Mouse (Mus musculus) spleen, adult 18-20 months (tissue): ENCODE data around the gene Aacs.

ENCODE experiments used
- DNase-seq, 2 experiments: peaks; one replicate each; pipeline ENCODE4 v3.0.0; 2022; ENCODE audit warnings: mixed read lengths in 2 of 2

Aacs gene

GRCm38 (mm10) chr5:125495655-125496054 is 20.0 kb downstream of the Aacs start:
- no peak for DNase-seq

DNA sequence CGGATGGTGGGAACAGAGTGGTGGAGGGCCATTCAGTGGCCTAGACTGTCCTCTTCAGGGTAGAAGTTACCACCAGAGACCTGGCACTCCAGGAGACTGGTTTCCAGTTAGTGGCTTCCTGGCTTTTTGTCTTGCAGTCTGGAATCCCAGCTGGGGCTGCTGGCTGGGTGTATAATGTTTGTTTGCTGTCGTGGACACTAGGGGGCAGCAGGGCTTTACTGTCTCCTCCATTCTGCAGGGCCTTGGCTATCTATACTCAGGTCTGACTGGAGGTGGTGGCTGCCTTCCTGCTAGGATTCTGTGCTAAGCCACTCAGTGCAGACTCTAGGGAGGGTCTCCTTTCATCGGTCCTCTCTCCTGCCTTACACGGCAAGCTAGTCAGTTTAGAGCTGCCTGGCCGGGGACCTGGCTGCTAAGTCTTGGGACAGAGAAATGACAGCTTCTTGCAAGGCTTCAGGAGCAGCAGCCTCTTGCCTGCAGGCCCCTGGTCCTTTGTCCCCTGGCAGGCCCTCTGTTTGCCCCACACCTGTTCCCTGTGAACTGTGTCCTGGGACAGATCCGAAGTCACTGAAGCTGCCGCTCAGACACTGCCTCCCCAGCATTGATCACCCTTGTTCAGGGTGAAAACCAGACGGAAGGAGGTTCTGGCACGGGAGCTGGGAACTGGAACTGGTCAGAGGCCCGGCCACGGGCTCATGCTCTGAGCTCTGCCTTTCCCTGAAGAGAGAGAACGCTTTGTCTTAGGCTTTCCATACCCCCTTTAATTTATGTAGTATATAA is 22.4 kb downstream of the Aacs start:
- peak in 1 of 2 experiments; percentile 57 for DNase-seq

GRCm38 (mm10) chr5:125501505-125501904 is 25.9 kb downstream of the Aacs start:
- DNase-seq: no peak

DNA sequence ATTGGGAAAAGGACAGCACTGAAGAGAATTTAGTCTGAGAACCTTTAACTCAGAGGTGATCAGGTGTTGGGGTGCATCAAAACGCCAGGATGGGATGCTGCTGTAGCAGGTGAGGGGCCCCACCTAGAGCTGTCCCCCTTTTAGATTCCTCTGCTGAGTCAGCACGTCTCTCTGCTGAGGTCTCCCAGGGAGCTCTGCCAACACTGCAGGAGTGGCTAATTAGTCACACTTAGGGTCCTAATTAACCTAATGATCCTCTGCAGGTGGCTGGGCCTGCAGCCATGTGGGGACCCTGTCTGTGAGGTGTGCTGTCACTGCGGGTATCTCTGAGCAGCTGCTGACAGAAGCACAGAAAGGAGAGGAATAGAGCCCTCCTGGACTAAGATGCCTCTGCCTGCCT is 26.6 kb downstream of the Aacs start:
- no peak for DNase-seq

DNA sequence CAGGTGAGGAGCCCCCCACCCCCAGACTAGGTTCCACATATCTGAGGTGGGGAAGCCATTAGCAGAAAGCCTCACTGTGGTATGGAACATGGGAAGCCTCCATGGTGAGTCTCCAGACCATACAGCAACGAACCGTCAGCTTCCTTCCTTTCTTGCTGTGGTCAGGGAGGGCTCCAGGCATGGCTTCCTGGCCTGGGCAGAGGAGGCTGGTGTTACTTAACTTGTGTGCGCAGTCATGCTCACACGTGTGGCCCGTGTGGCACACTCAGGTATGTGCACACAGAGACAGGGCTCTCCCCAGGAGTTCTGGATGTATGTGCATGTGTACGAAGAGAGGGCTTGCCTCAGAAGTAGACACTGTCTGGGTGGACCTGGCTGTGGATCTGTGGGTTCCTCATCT is 28.0 kb downstream of the Aacs start:
- DNase-seq: no peak

- DNase-seq: no peak
Measured at GRCm38 (mm10) chr5:125504692-125505091, 29.1 kb downstream of the Aacs start.

DNA sequence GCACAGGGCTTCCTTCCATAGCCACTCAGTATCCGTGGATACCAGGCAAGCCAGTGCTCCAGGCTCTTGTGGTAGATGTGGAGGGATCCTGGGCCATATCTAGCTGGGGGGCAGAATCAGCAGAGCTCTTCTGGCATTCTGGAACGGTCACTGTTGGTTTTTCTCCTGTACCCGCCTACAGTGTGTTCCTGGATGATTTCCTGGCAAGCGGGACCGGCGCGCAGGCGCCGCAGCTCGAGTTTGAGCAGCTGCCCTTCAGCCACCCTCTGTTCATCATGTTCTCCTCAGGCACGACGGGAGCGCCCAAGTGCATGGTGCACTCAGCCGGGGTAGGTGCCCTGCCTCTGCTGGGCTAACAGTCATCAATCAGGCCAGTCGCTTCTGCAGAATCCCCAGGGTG is 30.4 kb downstream of the Aacs start:
- no peak for DNase-seq

- no peak for DNase-seq
Measured at GRCm38 (mm10) chr5:125507582-125507981, 32.0 kb downstream of the Aacs start.

DNA sequence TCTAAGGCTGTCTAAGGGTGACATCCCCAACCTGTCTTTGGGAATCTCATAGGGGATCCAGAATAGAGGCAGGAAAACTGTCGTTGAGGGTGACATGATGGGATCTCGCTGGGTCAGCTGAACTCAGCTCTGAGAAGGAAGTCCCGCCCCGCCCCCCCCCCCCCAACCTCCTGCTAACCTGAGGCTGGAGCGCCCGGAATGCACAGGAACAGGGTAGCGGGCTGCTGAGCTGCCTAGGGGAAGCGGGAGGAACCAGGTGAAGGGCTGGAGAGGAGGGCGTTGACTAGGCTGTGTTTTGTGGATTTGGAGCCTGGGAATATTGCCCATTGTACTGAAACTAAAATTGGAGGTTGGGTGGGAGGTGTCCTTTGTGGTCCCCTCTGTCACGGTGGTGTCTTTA is 32.4 kb downstream of the Aacs start:
- DNase-seq: no peak

DNA sequence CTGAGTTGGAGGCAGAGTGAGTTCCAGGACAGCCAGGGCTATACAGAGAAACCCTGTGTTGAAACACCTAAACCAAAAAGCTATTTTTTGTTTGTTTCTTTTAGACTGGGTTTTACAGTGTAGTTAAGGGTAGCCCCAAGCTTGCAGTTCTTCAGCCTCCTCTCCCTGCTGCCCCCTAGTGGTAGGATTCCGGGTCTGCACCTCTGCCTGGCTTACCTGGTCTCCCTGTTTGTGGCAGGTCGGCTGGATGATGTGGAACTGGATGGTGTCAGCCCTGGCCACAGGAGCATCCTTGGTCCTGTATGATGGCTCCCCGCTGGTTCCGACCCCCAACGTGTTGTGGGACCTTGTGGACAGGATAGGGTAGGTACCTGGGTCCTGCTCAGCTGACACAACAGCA is 33.9 kb downstream of the Aacs start:
- peak in 1 of 2 experiments; percentile 57 for DNase-seq

GRCm38 (mm10) chr5:125515006-125515405 is 39.4 kb downstream of the Aacs start:
- no peak for DNase-seq

GRCm38 (mm10) chr5:125518640-125519039 is 43.0 kb downstream of the Aacs start:
- DNase-seq: peak in 1 of 2 experiments; percentile 24

- DNase-seq: peak in 1 of 2 experiments; percentile 21
Measured at GRCm38 (mm10) chr5:125520930-125521590, 45.4 kb downstream of the Aacs start.

GRCm38 (mm10) chr5:125523361-125523760 is 47.7 kb downstream of the Aacs start:
- DNase-seq: no peak

DNA sequence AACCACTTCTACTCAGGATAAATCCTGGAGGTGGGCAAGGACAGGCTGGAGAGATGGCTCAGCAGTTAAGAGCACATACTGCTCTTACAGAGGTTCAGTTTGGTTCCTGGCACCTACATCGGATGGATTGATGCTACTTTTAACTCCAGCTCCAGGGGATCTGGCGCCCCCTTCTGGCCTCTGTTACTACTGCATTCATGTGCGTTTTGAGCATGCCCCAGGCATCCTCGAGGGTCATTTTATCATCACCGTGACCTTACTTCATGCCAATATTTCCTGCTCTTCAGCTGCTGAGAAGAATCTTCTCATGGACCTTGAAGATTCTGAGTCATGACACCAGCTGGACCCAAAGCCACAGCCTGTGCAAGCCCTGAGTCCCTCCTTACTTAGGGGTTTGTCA is 49.9 kb downstream of the Aacs start:
- DNase-seq: no peak

- peak in 1 of 2 experiments; percentile 13 for DNase-seq
Measured at GRCm38 (mm10) chr5:125526464-125526863, 50.9 kb downstream of the Aacs start.

- peak; percentile 28 to 70 for DNase-seq
Measured at GRCm38 (mm10) chr5:125529109-125529508, 53.5 kb downstream of the Aacs start.

- no peak for DNase-seq
Measured at GRCm38 (mm10) chr5:125531634-125532033, 56.0 kb downstream of the Aacs start, which contains the start of gene Tmem132b. Gene Tmem132b, plus strand, starts transcription at chr5:125531774.

- no peak for DNase-seq
Measured at GRCm38 (mm10) chr5:125532191-125532544, 56.6 kb downstream of the Aacs start.

DNA sequence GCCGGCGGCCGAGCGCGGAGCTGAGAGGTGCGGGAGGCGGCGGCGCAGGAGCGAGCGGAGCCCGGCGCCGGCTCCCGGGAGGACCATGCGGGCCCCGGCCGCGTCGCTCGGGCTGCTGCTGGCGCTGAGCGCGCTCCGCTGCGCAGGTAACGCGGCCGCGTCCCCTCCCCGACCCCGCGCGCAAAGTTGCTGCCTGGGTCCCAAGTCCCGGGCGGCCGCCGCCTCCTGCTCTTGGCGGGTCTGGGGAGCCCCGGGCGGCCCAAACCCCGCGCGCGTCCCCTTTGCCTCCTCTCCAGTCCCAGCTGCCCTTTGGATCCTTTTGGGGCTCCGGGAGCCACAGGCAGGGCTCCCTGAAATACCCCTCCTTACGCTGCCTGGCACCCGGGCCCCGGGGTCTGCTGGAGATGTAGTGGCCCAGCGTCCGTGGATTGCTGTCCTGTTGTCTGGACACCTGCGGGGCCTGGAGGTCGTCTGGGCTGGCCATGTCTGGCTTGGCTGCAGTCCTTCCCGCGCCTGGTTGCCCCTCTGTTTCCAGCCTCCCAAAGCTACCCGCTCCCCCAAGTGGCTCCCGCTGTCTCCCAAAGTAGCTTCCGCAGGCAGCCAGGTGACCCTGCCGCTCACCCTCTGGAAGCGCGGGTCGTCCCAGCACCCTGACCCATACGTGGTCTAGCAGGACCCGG is 57.1 kb downstream of the Aacs start:
- no peak for DNase-seq

- DNase-seq: no peak
Measured at GRCm38 (mm10) chr5:125533225-125533900, 57.7 kb downstream of the Aacs start.

DNA sequence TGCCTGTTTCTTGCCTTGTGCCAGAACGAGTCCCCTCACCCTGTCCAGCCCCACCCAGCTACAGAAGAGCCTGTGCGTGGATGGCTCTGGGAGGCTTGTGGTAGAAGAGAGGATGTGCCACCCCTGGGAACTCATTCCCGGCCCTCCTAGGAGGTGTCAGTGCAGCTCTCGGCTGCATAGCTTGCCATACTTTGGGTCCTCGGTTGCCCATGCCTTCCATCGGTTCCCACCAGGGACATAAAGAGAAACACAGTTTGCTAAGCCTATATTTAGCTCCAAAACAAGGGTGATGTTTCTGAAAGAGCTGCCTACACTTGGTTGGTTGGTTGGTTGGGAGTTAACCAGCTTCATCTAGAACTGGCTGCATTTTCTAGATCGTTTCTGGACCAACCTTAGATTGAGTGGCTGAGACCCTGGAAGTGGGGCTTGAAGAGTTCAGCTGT is 58.6 kb downstream of the Aacs start:
- DNase-seq: no peak
